Mouse (Mus musculus) A20 (cell line): Measurements from ENCODE around the gene Trmt44.

ENCODE experiments used
- DNase-seq: peaks from one replicate; pipeline ENCODE4 v3.0.0-alpha.2; 2011; ENCODE audit warnings: low read depth, low spot score

Trmt44 gene

DNA sequence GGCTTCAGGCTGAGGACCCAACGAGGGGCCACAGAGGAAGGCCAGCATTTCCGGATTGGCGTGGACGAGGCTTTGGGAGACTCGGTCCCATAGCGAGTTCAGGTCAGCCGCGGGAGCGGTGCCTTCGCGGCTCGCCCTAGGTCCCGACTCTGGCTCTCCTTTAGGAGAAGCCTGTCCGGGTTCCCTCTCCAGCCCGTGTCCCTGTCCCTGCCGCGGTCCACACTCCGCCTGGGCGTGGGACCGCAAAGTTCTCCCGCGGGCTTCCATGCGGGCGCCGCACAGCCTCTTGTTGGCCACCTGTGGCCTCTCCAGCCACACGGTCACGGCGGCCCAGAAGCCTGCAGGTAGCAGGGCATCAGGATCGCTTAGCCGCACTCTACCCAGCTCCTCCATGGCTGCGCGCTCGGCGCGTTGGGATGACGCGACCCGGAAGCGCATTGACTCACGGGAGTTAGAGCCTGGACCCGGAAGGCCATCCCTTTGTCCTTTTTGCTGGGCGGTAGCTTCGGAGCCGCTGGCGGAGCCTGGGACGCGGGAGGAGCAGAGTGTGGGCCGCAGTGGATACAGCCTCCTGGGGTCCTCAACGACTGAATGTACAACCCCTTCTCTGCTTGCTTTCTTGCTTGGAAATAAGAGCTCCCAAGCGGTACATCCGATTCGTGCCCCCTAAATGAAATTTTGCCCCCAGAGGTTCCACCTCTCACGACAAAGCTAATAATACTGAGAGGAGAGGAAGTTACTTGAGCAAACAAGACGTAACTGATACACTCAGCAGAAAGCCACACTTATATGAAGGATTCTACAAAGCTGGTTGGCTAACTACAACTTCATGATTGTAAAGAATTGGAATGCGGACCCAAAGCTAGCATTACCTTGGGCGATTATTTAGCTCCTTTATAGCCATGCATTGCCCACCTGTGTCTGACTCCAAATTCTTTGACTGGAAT, at the start of gene Trmt44:
Gene Trmt44 (minus strand): TSS at position 418 of the 947 bp plus-strand sequence.
- peak; percentile 90 for DNase-seq

- DNase-seq, result no peak
These were observed 49.0 kb upstream of the Trmt44 start for GRCm38 (mm10) chr5:35623831-35624230.

DNA sequence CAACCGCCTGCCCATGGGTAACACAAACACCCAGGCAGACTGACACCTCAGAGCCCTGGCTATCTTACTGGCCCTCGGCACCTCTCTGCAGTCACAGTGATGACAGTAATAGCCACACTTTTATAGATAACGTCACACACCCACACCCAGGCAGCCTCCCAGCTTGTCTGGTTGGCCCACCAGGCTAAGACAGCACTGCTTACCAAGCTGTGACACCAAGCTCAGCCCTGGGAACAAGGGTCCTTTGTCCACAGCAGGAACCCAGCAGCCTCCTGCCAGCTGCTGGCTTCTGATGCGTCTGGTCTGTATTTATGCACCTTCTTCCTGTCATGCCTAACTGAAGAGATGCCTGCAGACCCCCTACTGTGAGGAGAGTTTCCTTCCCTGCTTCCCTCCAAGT, 46.2 kb upstream of the Trmt44 start:
- no peak for DNase-seq

DNA sequence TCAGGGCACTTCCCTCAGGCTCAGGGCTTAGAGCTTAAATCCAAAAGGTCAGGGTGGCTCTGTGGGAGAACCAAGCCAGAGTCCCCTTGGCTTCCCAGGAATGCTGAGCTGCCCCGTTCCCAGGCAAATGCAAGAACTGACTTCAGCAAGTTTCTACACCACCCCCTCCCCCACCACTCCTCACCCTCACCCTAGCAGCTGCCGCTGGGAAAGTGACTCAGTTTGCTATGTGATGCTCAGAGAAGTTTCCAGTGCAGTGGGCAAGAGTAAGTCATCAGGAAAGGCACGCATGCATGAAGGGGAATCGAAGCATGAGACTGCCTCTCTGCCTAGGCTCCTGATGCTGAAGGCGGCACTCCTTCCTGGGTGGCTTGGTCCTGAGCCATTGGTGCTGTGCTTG, 42.1 kb upstream of the Trmt44 start:
- DNase-seq, result no peak

- DNase-seq, result no peak
These were observed 37.9 kb upstream of the Trmt44 start for GRCm38 (mm10) chr5:35612722-35613121.

GRCm38 (mm10) chr5:35611900-35612299, 37.0 kb upstream of the Trmt44 start:
- DNase-seq, result no peak

GRCm38 (mm10) chr5:35611170-35611569, 36.3 kb upstream of the Trmt44 start:
- no peak for DNase-seq

DNA sequence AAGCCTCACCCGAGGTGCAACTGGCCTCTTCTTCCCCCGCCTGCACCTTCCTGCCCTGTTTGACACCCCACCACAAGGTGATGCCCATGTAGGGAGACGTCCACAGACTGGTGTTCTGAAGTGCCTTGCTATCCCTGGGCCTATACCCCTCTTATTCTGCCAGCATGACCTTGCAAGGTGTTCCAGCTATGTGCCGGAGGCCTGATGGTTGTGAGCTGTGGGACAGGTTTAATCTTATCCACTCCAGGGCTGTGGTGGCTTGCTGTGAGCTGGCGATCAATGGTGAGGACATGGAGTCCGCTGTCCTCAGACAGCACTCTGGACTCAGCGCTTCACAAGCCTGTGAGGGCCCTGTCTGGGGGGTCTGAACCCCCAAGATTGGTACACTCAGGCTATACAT, 35.5 kb upstream of the Trmt44 start:
- DNase-seq, result no peak

DNA sequence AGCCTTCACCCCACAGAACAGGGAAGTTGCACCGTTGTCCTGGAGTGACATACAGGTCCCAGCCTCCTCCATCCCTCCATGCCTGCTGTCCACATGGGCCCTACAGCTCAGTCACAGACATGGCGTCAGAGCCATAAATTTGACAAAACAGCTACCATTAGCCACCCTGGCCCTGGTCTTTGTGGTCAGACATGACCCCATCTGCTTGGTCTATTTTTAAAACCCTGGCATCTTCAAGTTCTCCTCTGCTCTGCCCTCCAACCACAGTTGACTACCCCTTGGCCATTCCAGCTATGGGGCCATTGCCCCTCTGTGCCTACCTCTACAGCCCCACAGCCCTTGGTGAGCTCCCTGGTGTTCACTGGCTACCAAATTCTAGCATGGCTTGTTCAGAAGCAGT, 35.1 kb upstream of the Trmt44 start:
- no peak for DNase-seq

GRCm38 (mm10) chr5:35609381-35609780, 34.5 kb upstream of the Trmt44 start:
- no peak for DNase-seq

DNA sequence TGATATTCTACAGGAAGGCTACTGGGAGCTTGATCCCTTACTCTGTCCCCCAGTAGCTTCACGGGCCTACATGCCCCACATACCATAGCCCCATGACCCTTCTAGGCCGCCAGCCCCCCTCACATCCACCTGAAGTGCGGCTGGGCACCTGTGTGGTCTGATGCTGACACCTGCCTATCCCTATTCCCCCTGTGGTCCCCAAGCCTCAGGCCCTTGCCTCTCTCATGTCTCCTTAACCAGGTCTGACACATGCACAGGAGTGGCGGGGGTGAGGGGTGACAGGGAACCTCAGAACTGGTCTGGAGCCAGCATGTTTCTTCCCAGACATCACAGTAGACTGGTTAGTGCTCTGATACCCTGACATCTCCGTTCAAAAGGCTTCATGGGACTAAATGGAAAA, 33.7 kb upstream of the Trmt44 start:
- no peak for DNase-seq

- DNase-seq, result no peak
These were observed 32.9 kb upstream of the Trmt44 start for GRCm38 (mm10) chr5:35607784-35608183.

DNA sequence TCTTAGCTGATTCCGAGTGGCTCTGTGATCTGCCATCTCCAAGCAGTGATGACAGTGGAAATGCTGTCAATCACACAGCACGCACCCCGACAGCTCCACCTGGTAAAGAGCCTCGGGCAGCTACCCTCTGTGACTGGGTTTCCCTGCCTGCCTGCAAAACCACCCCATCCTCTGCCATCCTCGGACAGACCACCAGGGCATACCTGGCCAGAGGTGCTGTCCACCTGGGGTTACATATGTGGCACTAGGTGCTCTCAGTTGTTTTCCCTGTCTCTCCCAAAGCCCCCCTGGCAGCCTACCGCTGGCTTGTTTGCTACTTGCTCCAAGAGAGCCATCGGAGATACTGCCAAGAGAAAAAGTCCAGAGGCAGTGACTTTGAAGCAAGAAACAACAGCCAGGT, 31.9 kb upstream of the Trmt44 start:
- DNase-seq, result no peak

DNA sequence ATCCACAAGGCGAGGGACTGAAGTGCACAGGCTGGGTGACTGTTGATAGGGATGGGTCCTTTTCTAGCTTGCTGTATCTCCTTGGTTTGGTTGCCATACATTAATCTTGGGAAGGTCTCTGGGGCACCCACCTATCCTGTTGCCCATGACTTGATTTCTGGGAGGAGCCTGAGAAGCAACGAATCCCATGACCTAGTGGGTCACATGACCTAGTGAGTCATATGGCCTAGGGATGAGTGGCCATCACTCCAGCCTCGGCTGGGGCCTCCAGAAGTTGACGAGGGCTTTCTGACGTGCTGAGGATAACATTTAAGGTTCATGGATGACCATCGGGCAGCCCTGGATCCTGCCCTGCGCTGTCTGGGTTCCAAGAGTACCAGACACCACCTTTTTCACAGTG, 30.5 kb upstream of the Trmt44 start:
- DNase-seq, result no peak

DNA sequence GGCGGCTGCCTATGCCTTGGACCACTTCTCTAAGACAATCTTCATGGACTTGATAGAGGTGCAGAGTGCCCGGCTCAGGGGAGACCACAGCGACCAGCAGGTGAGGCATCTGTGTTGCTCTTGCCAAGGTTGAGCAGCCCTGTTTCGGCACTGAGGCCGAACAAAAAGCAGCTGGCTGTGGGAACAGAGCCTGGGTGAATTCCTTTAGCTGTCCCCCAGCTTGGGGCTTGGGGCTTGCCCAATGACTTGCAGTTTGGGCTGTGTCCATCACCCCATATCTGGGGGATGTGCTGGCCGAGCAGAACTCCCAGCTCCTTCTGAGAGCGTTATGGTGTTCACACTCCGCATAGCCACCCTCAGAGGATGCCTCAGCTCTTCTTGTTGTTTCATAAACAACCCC, 26.7 kb upstream of the Trmt44 start:
- DNase-seq, result no peak

DNA sequence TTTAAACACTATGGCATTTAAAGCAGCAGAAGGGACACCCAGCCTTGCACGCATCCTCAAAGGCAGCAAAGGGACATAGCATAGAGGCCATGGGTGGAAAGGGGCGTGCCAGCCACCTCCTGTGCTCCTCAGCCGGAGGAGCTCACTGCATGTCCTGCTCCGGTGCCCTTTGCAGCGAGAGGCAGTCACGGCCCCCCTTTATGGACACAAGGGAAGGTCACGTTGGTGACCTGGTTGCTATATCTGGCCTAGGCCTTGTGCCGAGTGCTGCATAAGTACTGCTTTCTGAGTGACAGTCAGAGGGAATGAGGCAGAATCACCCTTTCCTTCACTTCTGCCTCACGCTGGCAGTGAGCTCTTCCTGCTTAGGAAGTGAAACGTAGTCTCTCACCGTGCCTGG, 25.4 kb upstream of the Trmt44 start:
- DNase-seq, result no peak

GRCm38 (mm10) chr5:35596169-35597160, 21.6 kb upstream of the Trmt44 start:
- DNase-seq, result no peak

DNA sequence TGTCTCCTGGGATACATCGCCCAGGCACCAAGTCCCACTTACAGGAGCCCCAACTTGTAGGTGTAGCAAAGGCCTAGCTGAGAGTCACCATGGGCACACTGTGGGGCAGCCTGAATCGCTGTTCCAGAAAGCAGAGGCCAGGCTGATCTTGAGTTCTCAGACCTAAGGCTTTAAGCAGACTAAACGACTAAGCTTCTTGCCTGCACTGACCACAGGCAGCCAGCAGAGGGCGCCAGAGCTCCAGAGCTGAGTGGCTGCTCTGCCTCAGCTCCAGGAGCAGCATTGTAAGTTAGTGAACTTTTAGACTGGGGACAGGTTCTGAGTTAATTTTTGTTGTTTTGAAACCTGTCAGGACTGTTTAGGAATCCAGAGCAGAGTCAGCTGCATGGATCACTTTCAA, 20.8 kb upstream of the Trmt44 start:
- peak; percentile 73 for DNase-seq

DNA sequence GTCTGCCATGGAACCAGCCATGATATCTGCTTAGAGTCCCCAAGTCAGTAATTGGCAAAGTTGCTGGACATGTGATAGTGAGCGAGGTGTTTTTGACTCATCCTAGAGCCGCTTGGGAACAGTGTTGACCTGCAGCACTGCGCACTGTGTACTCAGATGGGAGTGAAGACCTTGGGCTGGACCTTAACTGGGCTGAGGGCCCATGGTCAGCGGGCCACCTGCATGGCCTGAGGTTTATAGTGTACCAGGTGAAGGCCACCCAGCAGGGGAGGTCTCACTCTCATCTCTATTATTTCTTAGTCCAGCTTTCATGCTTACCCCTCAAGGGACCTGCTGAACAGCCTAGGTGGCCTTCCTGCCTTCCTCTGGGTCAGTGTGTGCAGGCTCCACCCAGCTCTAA, 19.9 kb upstream of the Trmt44 start:
- no peak for DNase-seq

- DNase-seq, result no peak
These were observed 18.4 kb upstream of the Trmt44 start for GRCm38 (mm10) chr5:35593272-35593671.

DNA sequence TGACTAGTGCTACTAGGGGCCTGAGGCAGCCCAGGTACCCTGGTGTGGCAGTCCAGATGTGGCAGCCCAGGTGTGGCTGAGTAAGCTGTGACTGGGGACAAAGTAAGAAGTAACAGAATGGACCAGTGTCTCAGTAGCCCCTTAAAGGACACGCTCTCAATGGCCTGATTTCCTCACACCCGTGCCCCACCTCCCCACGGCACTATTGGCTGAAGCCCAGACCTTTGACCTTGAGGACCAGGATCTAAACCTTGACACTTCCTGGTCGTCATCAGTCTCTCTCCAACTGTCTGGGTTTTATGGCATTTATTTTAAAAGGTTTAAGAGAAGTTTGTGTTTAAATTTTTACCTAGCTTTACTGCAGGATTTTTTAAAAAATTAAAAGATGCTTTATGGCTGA, 18.0 kb upstream of the Trmt44 start:
- no peak for DNase-seq

DNA sequence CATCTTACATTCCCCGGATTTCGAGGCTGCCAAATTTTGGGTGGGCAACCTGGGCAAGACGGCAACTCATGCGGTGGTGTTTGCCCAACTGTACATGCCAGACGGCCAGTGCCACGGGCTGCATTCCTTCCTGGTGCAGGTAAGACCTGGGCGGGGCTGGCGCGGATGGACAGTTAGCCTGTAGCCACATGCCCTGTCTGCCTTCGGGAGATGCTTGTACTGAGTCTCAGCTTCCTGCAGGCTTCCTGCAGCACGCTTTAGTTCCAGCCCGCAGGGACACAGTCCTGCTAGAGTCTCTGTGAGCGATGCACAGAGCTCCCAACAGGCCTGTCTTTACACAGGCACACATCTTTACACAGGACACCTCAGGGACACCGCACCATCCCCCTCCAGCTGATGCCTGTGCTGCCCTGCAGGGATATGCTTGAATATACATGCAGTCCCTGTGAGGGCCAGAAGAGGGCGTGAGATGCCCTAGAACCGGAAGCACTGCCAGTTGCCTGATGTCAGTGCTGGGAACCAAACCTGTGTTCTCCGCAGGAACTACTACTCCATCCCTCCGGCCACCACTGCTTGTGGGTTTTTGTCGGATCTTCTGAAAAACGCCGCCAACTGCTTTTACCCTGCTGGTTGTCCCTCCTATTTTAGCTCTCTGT, 17.3 kb upstream of the Trmt44 start:
- DNase-seq, result peak; percentile 44
